Mouse (Mus musculus): ENCODE measurements around the gene Gsg1l2.

DNA sequence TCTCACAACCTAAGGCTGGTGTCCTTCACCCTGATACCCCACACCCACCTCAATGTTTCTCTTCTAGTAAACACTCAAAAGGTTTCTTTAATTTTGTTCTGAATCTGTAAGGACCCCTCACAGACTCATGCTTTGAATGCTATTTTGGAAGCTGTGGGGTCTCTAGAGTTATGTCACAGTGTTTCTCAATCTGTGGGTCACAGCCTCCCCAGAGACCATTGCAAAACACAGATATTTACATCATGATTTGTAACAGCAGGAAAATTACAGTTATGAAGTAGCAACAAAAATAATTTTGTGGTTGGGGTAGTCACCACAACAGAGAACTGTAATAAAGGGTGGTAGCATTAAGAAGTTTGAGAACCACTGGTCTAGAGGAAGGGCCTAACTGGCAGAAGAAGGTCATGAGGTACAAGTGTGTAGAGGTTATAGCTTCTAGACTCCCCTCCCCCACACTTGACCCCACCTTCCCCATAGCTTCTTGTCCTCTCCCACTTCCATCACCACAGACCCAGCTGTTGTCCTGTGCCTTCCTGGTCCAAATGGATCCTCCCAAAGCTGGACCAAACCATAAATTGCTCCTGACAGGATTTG lies 25.8 kb downstream of the Gsg1l2 start:
- TF ChIP-seq CTCF (IDR thresholded peaks at IDR 0.05; ENCODE audit: low read depth): no peak
- no peak for TF ChIP-seq EP300 (IDR thresholded peaks at IDR 0.05; ENCODE audit: low read depth)

Measured in heart, postnatal 0 days (tissue).